Mouse (Mus musculus): ENCODE data around the gene Foxa2.

DNA sequence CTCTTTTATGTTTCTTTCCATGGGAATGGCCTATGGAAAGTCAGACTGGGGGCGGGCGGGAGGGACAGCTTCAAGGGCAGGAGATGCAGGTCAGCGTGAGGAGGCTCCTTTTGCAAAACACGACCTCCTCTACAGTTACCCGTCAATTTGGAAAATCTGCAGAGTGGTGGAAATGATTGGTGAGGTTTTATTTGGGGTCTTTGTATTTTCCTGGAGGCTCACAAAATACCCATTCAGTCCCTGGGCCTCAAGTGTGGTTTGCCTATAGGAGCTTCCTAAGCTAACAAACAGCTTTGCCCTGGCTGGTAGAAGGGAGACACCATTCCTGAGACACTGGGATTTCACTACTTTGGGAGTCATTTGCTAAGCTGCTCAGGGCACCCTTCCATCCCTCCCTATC, 5.4 kb downstream of the Foxa2 start:
- TF ChIP-seq CTCF (IDR thresholded peaks at IDR 0.05; ENCODE audit: low read depth, low read length), result no peak
- no peak for TF ChIP-seq POLR2A (IDR thresholded peaks at IDR 0.05; ENCODE audit: borderline replicate concordance, low read depth, low read length)

Measured in bone marrow macrophage, adult 2 months (primary cell).